Mouse (Mus musculus) neural tube, embryonic 12.5 days (tissue): Measurements from ENCODE around the gene 1700015G11Rik. TPM values are rescaled to one million over a fixed set of nuclear protein-coding genes. Genes with fewer than 3 reads are reported as not detected.

Experiments used
- ATAC-seq: fragments of 200-750 bp; cut with Nextera tagmentation; 2 replicates; pipeline ENCODE4 v1.8.0; 2017; ENCODE audit warnings: low read depth, mild to moderate bottlenecking, moderate TSS enrichment, moderate library complexity; ENCODE audit not compliant: low FRiP score
- H3K27ac ChIP-seq: fragments of 300-500 bp; sonication (generic); 2 replicates; pipeline ENCODE4 v1.5.1; 2016
- H3K27me3 ChIP-seq: fragments of 300-500 bp; sonication (generic); replicated peaks from 2 replicates; pipeline ENCODE4 v1.6.1; 2016; ENCODE audit warnings: mild to moderate bottlenecking
- H3K36me3 ChIP-seq: fragments of 300-500 bp; sonication (generic); 2 replicates; pipeline ENCODE4 v1.6.1; 2016; ENCODE audit warnings: mild to moderate bottlenecking
- H3K4me1 ChIP-seq: fragments of 300-500 bp; sonication (generic); 2 replicates; pipeline ENCODE4 v1.6.1; 2016
- H3K4me2 ChIP-seq: fragments of 300-500 bp; sonication (generic); replicated peaks from 2 replicates; pipeline ENCODE4 v1.6.1; 2016; ENCODE audit warnings: mild to moderate bottlenecking
- H3K4me3 ChIP-seq: fragments of 300-500 bp; sonication (generic); 2 replicates; pipeline ENCODE4 v1.5.1; 2016
- H3K9ac ChIP-seq: fragments of 300-500 bp; sonication (generic); 2 replicates; pipeline ENCODE4 v1.6.1; 2016; ENCODE audit warnings: mild to moderate bottlenecking
- H3K9me3 ChIP-seq: fragments of 300-500 bp; sonication (generic); 2 replicates; pipeline ENCODE4 v1.6.1; 2016; ENCODE audit warnings: mild to moderate bottlenecking
- WGBS: fragments of 180-500 bp; shearing (Covaris S2); methylation state at CpG from one replicate; pipeline ENCODE4 v1.1.7; 2016; 5-methylcytosine and 5-hydroxymethylcytosine counted together
- polyA plus RNA-seq: library from polyadenylated mRNA; unstranded; fragments of >200 nt; fragmentation: Nextera tagmentation; extraction: Ambion mirVana; gene quantifications from 2 replicates; pipeline ENCODE4 v1.2.1, GENCODE M21; 2016

The 1700015G11Rik gene
- polyA plus RNA-seq: not detected in 2 replicates

GRCm38 (mm10) chr7:52015628-52016027 lies at the start of gene 1700015G11Rik:
Gene 1700015G11Rik, minus strand, starts transcription at chr7:52015728.
- ATAC-seq: no peak
- WGBS: 89% methylated on average over 3 of the region's 3 CpGs

GRCm38 (mm10) chr7:52056954-52057353 lies 41.4 kb upstream of the 1700015G11Rik start:
- WGBS: 64% methylated on average over 2 of the region's 2 CpGs
- H3K27ac ChIP-seq: no peak overlapping the region
- H3K27me3 ChIP-seq: no peaks in the 10 kb centered on the region
- no peaks in the 10 kb centered on the region for H3K36me3 ChIP-seq
- no peaks in the 10 kb centered on the region for H3K9me3 ChIP-seq
- H3K4me2 ChIP-seq: no peak overlapping the region
- H3K4me3 ChIP-seq: no peak overlapping the region
- no peaks in the 10 kb centered on the region for H3K4me1 ChIP-seq
- no peak for ATAC-seq
- no peak overlapping the region for H3K9ac ChIP-seq

More at GRCm38 (mm10) chr7:52015628-52016027, at the start of gene 1700015G11Rik:
- Histone ChIP-seq H3K9me3 (no peaks in the 10 kb centered on the region), H3K27ac (no peak within 1 kb of the TSS), H3K4me3 (no peak within 1 kb of the TSS), H3K9ac (no peak within 1 kb of the TSS), H3K36me3 (no peaks in the 10 kb centered on the region), H3K4me2 (no peak within 1 kb of the TSS), H3K4me1 (no peaks in the 10 kb centered on the region), H3K27me3 (no peaks in the 10 kb centered on the region)

GRCm38 (mm10) chr7:52056274-52056673 lies 40.7 kb upstream of the 1700015G11Rik start:
- Histone ChIP-seq H3K36me3 (no peaks in the 10 kb centered on the region), H3K9ac (no peak overlapping the region), H3K4me3 (no peak overlapping the region), H3K27ac (no peak overlapping the region), H3K9me3 (no peaks in the 10 kb centered on the region), H3K27me3 (no peaks in the 10 kb centered on the region), H3K4me1 (no peaks in the 10 kb centered on the region), H3K4me2 (no peak overlapping the region)
- 59% methylated on average over 4 of the region's 4 CpGs for WGBS
- peak; percentile 61; the same call in 1 of the 2 replicates for ATAC-seq

- H3K36me3 ChIP-seq: no peaks in the 10 kb centered on the region
- no peak overlapping the region for H3K27ac ChIP-seq
- no peaks in the 10 kb centered on the region for H3K27me3 ChIP-seq
- WGBS: 75% methylated on average over 2 of the region's 2 CpGs
- H3K4me2 ChIP-seq: no peak overlapping the region
- no peak overlapping the region for H3K4me3 ChIP-seq
- no peak for ATAC-seq
- no peak overlapping the region for H3K9ac ChIP-seq
- no peaks in the 10 kb centered on the region for H3K9me3 ChIP-seq
- H3K4me1 ChIP-seq: no peaks in the 10 kb centered on the region
Observed at GRCm38 (mm10) chr7:52055831-52056230, 40.3 kb upstream of the 1700015G11Rik start.

GRCm38 (mm10) chr7:52037600-52038582 lies 22.4 kb upstream of the 1700015G11Rik start:
- H3K9me3 ChIP-seq: no peaks in the 10 kb centered on the region
- no peak overlapping the region for H3K4me3 ChIP-seq
- H3K36me3 ChIP-seq: no peaks in the 10 kb centered on the region
- H3K27me3 ChIP-seq: no peaks in the 10 kb centered on the region
- no peak overlapping the region for H3K9ac ChIP-seq
- no peaks in the 10 kb centered on the region for H3K4me1 ChIP-seq
- no peak overlapping the region for H3K27ac ChIP-seq
- peak; percentile 33; the same call in 1 of the 2 replicates for ATAC-seq
- no peak overlapping the region for H3K4me2 ChIP-seq
- WGBS: 51% methylated on average over 8 of the region's 8 CpGs

GRCm38 (mm10) chr7:52024050-52024626 lies 8.6 kb upstream of the 1700015G11Rik start:
- H3K4me1 ChIP-seq: no peaks in the 10 kb centered on the region
- 93% methylated on average over 5 of the region's 5 CpGs for WGBS
- H3K9ac ChIP-seq: no peak overlapping the region
- no peak overlapping the region for H3K4me3 ChIP-seq
- no peak for ATAC-seq
- no peaks in the 10 kb centered on the region for H3K27me3 ChIP-seq
- H3K36me3 ChIP-seq: no peaks in the 10 kb centered on the region
- H3K9me3 ChIP-seq: no peaks in the 10 kb centered on the region
- no peak overlapping the region for H3K27ac ChIP-seq
- H3K4me2 ChIP-seq: no peak overlapping the region

GRCm38 (mm10) chr7:52022039-52022438 lies 6.5 kb upstream of the 1700015G11Rik start:
- WGBS: 93% methylated on average over 4 of the region's 4 CpGs
- H3K36me3 ChIP-seq: no peaks in the 10 kb centered on the region
- H3K27me3 ChIP-seq: no peaks in the 10 kb centered on the region
- ATAC-seq: no peak
- H3K9me3 ChIP-seq: no peaks in the 10 kb centered on the region
- no peaks in the 10 kb centered on the region for H3K4me1 ChIP-seq
- H3K4me3 ChIP-seq: no peak overlapping the region
- no peak overlapping the region for H3K27ac ChIP-seq
- no peak overlapping the region for H3K9ac ChIP-seq
- no peak overlapping the region for H3K4me2 ChIP-seq

- ATAC-seq: no peak
- no peaks in the 10 kb centered on the region for H3K4me1 ChIP-seq
- WGBS: 97% methylated on average over 1 of the region's 1 CpGs
- H3K9ac ChIP-seq: no peak overlapping the region
- H3K27me3 ChIP-seq: no peaks in the 10 kb centered on the region
- H3K27ac ChIP-seq: no peak overlapping the region
- H3K36me3 ChIP-seq: no peaks in the 10 kb centered on the region
- H3K4me3 ChIP-seq: no peak overlapping the region
- H3K4me2 ChIP-seq: no peak overlapping the region
- H3K9me3 ChIP-seq: no peaks in the 10 kb centered on the region
Observed at GRCm38 (mm10) chr7:52015180-52015579, 348 bp downstream of the 1700015G11Rik start.

GRCm38 (mm10) chr7:52013457-52013856 lies 2.1 kb downstream of the 1700015G11Rik start:
- Histone ChIP-seq H3K9ac (no peak overlapping the region), H3K27me3 (no peaks in the 10 kb centered on the region), H3K27ac (no peak overlapping the region), H3K9me3 (no peaks in the 10 kb centered on the region), H3K4me1 (no peaks in the 10 kb centered on the region), H3K4me2 (no peak overlapping the region), H3K36me3 (no peaks in the 10 kb centered on the region), H3K4me3 (no peak overlapping the region)
- ATAC-seq: no peak
- WGBS: 80% methylated on average over 7 of the region's 7 CpGs

- WGBS: 92% methylated on average over 2 of the region's 2 CpGs
- no peaks in the 10 kb centered on the region for H3K27me3 ChIP-seq
- H3K4me1 ChIP-seq: no peaks in the 10 kb centered on the region
- no peak overlapping the region for H3K27ac ChIP-seq
- H3K9ac ChIP-seq: no peak overlapping the region
- H3K36me3 ChIP-seq: no peaks in the 10 kb centered on the region
- no peak overlapping the region for H3K4me3 ChIP-seq
- no peak for ATAC-seq
- no peak overlapping the region for H3K4me2 ChIP-seq
- no peaks in the 10 kb centered on the region for H3K9me3 ChIP-seq
Observed at GRCm38 (mm10) chr7:52007138-52007537, 8.4 kb downstream of the 1700015G11Rik start.

GRCm38 (mm10) chr7:52006296-52006630 lies 9.3 kb downstream of the 1700015G11Rik start:
- no peaks in the 10 kb centered on the region for H3K9me3 ChIP-seq
- H3K4me1 ChIP-seq: no peaks in the 10 kb centered on the region
- H3K9ac ChIP-seq: no peak overlapping the region
- H3K4me2 ChIP-seq: peak overlapping the region; percentile 75
- peak overlapping the region; percentile 61 for H3K4me3 ChIP-seq
- H3K27ac ChIP-seq: no peak overlapping the region
- under 1% methylated on average over 9 of the region's 9 CpGs for WGBS
- peak; percentile 84 for ATAC-seq
- H3K36me3 ChIP-seq: no peaks in the 10 kb centered on the region
- H3K27me3 ChIP-seq: no peaks in the 10 kb centered on the region

- no peaks in the 10 kb centered on the region for H3K4me1 ChIP-seq
- 1% methylated on average over 45 of the region's 47 CpGs for WGBS
- no peaks in the 10 kb centered on the region for H3K9me3 ChIP-seq
- no peaks in the 10 kb centered on the region for H3K36me3 ChIP-seq
- H3K9ac ChIP-seq: peak within 1 kb of the TSS; percentile 59
- no peaks in the 10 kb centered on the region for H3K27me3 ChIP-seq
- H3K4me3 ChIP-seq: peak within 1 kb of the TSS; percentile 61
- H3K4me2 ChIP-seq: peak within 1 kb of the TSS; percentile 75
- ATAC-seq: peak; percentile 97
- H3K27ac ChIP-seq: peak within 1 kb of the TSS; percentile 10; the same call in 1 of the 2 replicates
Observed at GRCm38 (mm10) chr7:52005511-52006295, 9.8 kb downstream of the 1700015G11Rik start, which contains the start of gene Svip. Gene Svip, minus strand, starts transcription at chr7:52006018.
